Mouse (Mus musculus): ENCODE results near the gene Trpm6. TPM values are rescaled to one million over a fixed set of nuclear protein-coding genes. Genes with fewer than 3 reads are reported as not detected.

Trpm6 gene
- total RNA-seq (2023) = 1 to 10 TPM in 1 of 2 experiments, under 1 TPM in 1; 0.59 to 1.3 TPM

GRCm38 (mm10) chr19:18749598-18750339 is at the start of gene Trpm6:
TSS of gene Trpm6 (plus strand) at chr19:18749983.

GRCm38 (mm10) chr19:18712866-18713300 is 36.9 kb upstream of the Trpm6 start, which contains the start of gene D030056L22Rik:
TSS of gene D030056L22Rik (plus strand) at chr19:18713193.

Other genes with a start within 250 kb of the Trpm6 start
- 100 to 1,000 TPM; 121 TPM for gene Ostf1, start 118.2 kb upstream of the Trpm6 start, total RNA-seq (2023)
- 10 to 100 TPM in 1 of 2 experiments, 1 to 10 TPM in 1; 9.8 to 10.7 TPM for gene Nmrk1, start 118.0 kb upstream of the Trpm6 start, total RNA-seq (2023)
- 10 to 100 TPM in 1 of 2 experiments, 1 to 10 TPM in 1; 8.3 to 13.7 TPM for gene Carnmt1, start 79.2 kb upstream of the Trpm6 start, total RNA-seq (2023)
- gene D030056L22Rik, start 36.8 kb upstream of the Trpm6 start, total RNA-seq (2023) = 10 to 100 TPM; 12.0 to 13.8 TPM

Data from T-cell, adult 66 days (primary cell).